Mouse (Mus musculus): ENCODE results near the gene Ces2g.

DNA sequence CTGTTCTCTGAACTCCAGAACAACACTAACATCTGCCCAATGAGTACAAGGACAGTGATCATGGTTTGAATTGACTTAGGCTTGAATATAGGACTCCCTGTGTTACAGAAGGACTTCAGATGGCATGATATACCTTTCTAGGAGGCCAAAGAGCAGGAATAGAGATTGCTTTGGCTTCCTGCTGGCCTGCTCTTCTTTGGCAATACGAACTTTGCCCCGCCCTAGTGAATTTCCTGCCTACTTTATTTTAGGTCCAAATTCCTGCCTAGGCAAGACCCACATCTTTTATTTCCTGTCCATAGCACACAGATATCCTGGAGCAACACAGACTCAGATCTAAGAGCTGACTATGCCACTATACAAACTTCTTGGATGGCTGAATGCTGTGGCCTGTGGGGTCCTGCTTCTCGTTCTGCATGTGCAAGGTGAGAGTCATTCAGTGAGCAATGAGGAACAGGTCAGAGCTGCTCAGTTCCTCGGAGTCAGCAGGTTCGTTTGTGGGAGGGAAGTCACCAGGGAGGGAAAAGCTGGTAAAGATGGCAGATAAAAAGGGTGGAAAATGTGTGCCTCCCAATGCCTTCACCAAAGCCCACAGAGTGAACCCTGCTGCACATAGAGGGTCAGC lies 35.4 kb upstream of the Ces2g start, which contains the start of gene Ces2e:
- TF ChIP-seq CTCF (IDR thresholded peaks at IDR 0.05; ENCODE audit: insufficient read depth, low read length) (no peak), POLR2A (IDR thresholded peaks at IDR 0.05; ENCODE audit: borderline replicate concordance, extremely low read depth, low read depth, low read length) (no peak)

Measured in lung, adult 2 months (tissue).